Mouse (Mus musculus) cerebellum, adult 9-11 months (tissue): ENCODE data around the gene Nav2.
A peak's percentile ranks its signal among the peaks of the same experiment; 100 is the strongest.

Experiments
- DNase-seq: peaks from one replicate; pipeline ENCODE4 v3.0.0; 2022

The Nav2 gene

GRCm38 (mm10) chr7:48908521-48909341, at the start of gene Nav2:
Nav2 (plus strand) TSS chr7:48908716.
- DNase-seq, result no peak

GRCm38 (mm10) chr7:48859362-48859761, 49.2 kb upstream of the Nav2 start:
- no peak for DNase-seq

DNA sequence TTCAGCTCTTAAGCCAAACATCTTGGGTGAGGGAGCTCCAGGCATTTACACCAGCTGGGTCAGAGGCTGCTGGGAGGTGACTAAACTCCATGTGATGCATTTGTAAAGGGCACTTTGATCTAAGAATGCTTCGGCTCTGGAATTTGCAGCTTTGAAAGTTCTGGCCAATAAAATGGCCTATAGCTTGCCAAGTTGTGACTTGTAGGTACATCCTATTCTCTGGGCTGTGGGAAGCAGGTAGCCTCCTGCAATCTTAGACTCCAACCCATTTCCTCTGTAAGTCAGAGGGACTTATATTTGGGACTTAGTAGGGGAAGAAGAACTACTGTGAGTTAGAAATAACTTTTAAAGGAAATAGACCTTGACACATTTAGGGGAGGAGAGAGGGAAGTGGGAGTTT, 47.6 kb upstream of the Nav2 start:
- no peak for DNase-seq

DNA sequence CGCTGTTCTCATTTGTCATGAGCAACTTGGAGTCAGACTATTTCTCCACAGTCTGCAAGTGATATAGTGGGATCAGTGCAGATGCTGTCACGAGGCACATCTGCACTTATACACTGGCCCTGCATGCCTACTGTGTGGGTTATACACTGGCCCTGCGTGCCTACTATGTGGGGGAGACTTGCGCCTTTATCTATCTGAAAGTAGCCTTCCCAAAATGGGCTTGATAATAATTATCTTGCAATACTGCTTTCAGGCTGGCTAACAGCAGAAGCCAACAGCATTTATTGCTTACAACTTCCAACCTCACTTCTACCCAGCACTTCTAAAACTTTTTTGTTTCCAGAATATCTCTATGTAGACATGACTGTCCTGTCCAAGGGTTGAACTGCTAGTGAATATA, 46.7 kb upstream of the Nav2 start:
- no peak for DNase-seq

- no peak for DNase-seq
These were observed 44.3 kb upstream of the Nav2 start for GRCm38 (mm10) chr7:48864199-48864598.

DNA sequence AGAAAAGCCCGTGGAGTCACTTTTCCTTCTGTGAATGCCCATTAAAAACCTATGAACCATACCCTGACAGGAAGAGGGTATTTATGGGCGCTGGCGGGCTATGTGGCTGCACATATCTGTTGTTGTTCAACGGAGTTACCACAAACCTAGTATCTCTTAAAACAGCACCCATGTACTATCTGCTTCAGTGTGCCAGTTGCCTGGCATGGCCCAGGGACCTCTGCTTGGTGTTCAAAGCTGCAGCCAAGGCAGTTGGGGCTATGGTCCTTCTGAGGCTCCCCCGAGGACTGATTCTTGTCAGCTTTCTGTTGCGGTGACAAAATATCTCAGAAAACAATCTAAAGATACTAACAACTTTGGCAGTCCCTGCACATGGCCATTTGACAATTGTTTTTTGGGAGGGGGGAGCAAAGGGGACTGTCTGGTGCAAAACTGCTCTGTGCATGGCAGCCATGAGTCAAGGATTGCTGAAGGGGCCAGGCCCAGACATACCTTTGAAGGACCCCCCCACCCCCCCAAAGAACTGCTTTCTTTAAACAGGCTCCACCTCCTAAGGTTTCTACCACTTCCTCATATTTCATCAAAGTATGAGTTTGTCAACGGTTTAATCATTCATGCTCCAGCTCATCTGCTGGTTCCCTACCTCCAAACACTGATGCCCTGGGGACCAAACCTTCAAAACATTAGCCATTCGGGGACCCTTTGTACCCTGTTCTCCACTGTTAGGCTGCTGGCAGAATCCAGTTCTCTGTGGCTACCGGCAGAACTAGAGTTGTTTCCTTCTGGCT, 43.7 kb upstream of the Nav2 start:
- no peak for DNase-seq

DNA sequence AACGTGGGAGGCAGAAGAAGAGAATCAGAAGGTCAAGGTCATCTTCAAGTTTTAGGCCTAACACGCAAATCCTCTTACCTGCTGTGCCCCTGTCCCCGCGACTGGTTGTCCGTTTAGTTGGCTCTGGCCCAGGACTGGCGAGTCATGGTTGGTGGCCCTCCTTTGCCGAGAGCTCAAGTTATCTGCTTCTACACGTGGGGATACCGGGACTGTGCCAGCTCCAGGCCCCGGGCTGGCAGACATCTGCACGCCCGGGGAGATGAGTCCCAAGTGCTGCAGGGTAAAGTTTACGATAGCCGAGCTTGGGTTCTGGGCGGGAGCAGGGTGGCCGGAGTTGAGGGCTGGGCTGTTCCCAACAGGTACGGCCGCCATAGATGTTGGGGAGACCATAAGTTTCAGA, 40.9 kb upstream of the Nav2 start:
- no peak for DNase-seq

DNA sequence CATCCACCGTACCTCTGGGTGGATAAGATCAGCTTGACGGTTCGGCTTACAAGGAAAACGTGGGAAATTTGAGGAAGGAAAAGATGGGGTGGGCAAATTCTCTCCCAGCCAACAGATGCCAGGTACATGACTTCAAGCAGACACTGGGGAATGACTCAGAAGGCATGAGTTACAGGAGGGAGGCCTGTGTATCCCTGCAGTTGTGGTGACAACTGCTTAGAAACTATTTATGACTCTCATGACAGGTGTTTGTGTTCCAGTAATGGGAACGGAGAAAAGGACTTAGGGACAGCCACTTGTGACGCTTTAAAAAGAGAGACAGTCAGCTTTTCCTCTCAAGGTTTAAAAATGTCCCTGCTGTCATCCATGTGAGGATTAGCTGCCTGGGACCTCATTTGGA, 38.4 kb upstream of the Nav2 start:
- DNase-seq, result no peak

- no peak for DNase-seq
These were observed 37.8 kb upstream of the Nav2 start for GRCm38 (mm10) chr7:48870579-48871180.

DNA sequence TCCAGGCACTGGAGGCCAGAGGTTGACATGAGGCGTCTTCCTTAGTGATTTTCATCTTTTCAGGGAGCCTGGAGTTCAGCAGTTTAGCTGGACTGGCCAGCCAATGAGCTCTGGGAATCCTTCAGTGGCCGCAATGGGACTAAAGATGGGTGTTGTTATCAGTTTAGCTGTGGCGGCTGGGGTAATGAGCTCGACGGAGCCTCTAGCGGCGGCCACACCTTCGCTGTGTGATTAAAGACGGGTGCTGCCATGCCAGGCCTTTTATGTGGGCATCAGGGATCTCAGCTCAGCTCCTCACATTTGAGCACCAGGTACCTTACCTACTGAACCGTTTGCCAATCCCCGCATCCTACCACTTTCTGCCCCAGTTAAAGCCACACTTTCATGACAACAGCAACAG, 37.2 kb upstream of the Nav2 start:
- no peak for DNase-seq

- DNase-seq, result no peak
These were observed 33.4 kb upstream of the Nav2 start for GRCm38 (mm10) chr7:48875096-48875495.

DNA sequence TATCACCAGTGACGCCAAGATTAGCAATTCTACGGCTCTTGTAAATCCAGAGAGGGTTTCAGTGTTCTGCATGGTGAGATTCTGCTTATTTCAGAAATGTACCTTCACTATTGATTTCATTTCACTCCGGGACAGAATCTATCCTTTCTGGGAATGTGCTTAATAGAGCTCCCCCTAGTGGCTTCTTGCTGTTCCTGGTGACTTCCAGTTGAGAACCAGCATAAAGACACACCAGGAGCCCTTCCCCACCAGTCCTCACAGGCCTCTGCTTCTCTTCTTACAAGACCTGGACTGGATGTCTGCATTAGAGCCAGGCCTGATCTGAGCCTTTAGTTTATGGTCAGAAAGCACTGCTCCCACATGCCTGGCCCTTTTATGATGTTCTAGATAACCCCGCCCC, 32.0 kb upstream of the Nav2 start:
- peak; percentile 46 for DNase-seq

- no peak for DNase-seq
These were observed 30.6 kb upstream of the Nav2 start for GRCm38 (mm10) chr7:48877786-48878390.

DNA sequence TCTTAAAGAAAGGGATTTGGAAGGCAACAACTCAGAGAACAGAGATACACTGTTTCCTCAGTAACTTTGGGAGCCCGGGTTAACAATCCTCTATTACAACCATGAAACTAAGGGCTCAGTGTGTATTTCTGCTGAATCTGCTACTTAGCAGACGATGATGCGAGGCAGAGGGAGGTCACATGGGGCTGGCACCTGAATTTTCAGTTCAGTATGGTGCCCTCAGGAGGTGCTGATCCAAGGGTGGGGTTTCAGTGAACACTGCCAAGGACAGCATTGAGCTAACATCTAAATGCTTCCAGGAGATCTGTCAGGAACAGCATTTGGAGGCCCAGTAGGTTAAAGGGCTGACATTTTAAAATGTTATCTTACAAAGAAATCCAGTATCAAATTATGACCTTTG, 28.9 kb upstream of the Nav2 start:
- no peak for DNase-seq

DNA sequence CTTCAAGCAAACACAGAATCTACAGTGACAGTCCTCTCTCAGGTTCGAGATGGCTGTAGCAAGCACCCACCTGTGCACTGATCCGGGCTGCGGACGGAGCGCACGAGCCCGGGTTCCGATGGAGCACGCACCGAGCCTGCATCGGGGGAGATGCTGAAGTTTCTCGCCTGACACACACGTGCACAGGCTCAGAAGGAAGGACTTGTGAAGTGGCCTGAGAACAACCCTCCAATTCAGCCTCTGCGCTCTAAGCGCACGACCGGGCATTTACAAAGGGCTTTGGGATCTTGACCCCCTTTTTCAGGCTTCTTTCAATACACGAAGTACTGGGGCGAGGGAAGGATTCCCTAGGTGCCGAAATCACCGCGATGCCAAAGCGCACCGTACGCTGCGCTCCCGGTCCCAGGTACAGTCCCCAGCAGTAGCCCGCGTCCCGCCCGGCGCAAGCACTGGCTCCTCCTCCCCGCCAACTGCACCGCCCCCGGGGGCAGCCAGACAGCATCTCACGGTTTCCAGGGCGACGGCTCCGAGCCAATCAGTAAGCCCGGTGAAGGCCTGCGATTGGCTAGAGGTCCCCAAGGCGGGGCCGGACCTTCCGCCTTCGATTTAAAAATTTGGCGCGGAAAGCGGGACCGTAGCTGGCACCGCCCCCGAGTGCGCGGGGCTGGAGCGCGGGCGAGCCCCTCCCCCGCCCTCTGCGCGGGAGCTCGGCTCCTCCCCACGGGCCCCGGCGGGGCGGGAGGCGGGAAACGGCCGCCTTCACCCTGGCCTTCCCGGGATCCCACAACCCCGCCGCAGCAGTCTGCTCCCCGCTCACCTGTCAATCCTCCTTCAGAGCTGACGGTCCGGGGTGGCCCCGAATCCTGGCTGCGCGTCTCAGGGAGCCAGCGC, 27.7 kb upstream of the Nav2 start:
- DNase-seq, result peak; percentile 91

DNA sequence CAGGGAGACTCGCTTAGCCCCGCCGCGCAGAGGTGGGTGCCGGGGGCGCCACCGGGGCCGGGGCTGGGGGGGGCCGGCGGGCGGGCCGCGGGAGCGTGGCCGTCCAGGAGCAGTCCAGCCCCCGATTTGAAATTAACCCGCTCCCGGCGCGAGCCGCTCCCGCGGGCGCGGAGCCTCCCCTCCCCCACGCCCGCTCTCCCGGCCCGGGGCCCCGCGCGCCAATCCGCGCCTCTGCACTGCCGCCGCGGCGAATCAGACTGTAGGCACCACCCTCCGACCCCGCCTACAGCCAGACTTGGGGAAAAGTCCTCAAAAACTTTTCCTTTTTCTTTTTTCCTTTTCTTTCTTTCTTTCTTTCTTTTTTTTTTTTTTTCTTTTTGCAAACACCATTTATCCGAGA, 27.0 kb upstream of the Nav2 start, which contains the start of gene E2f8:
E2f8 (minus strand) TSS at position 111 of the 400 bp plus-strand sequence.
- peak; percentile 16 for DNase-seq

DNA sequence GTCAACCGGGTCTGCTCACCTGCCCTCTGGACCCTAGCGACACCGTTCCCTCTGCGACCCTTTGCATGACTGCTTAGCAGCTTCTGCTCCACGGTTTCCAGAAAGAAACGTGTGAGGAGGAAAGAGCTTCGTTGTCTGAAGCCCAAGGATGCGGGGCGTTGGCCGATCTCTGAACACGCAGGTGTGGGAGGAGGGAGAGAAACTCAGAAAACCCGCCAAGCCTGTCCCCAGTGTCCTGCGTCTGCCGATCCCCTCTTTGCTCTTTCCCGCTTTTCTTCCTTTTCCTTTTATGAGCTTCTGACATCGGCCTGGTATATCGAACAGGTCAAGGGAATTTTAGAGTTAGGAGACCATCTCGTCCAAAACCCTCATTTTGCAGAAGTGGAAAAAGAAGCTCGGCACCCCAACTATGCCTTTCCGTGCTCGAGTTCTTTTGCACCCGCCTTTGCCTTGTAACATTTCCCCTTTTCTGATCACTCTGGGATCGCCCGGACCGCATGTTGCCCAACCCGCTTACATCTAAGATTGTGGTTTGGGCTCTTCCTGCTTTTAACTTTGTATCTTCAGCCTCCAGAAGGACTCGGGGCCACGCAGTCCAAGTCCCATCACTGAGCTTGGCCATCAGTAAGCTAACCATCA, 26.4 kb upstream of the Nav2 start:
- DNase-seq, result no peak

- DNase-seq, result no peak
These were observed 24.8 kb upstream of the Nav2 start for GRCm38 (mm10) chr7:48883525-48884265.

- no peak for DNase-seq
These were observed 24.3 kb upstream of the Nav2 start for GRCm38 (mm10) chr7:48884266-48884611.

GRCm38 (mm10) chr7:48887973-48888372, 20.5 kb upstream of the Nav2 start:
- DNase-seq, result no peak

DNA sequence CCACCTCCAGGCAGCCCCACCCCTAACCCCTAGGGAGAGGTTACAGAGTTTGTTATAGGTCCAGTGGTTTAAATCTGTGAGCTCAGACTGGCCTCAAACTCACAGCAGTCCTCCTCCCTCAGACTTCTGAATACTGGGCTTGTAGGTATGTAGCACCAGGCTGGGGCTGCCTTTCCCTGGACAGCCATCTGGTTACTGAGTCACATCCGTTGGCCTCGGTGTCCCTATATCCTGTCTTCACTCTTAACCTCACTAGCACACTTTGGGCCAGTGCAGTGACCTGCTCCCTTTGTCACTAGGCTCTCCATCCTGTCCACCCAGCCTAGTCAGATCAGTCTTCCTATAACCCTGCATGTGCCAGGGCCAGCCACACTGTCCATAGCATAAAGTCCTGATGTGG, 19.8 kb upstream of the Nav2 start:
- DNase-seq, result no peak
